Mouse (Mus musculus) leukemia stem cell, adult 10-12 weeks (primary cell): ENCODE data around the gene Shoc2. TPM values are rescaled to one million over a fixed set of nuclear protein-coding genes. Genes with fewer than 3 reads are reported as not detected.

ENCODE experiments used
- polyA plus RNA-seq: library from polyadenylated mRNA; stranded (reverse); fragments of >175 nt; gene quantifications from 2 replicates; pipeline ENCODE4 v1.2.3, GENCODE M21; 2012; ENCODE audit warnings: low replicate concordance

The Shoc2 gene
- 1.3 and 4.0 TPM in 2 replicates for polyA plus RNA-seq

GRCm38 (mm10) chr19:53943802-53944785 is at the start of gene Shoc2, which contains the start of gene Bbip1:
Shoc2 (plus strand) TSS chr19:53944306.
Bbip1 (minus strand) TSS chr19:53944627.

DNA sequence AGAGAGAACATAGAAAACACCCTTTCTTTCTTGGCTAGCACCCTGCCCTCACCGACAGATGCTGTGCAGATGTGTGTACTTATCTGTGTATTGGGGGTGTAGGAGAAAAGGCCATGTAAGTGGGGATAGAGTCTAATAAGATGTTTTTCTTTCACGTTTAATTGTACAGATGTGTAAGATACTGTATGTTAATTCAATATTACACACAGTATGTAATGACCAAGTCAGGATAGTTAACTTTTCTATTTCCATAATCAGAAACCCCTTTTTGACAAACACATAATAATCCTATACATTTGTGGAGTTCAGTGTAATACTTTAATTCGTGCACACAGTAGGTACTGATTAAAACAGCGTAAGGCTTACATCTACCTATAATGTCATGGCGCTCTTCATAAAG is 99.7 kb downstream of the Shoc2 start, which contains the start of gene Adra2a:
Gene Adra2a (plus strand): TSS at position 301 of the 400 bp plus-strand sequence.

Other genes starting within 250 kb of the Shoc2 start
- 8.5 and 9.0 TPM in 2 replicates for gene Pdcd4, start 52.1 kb upstream of the Shoc2 start, polyA plus RNA-seq
- gene Bbip1, start 321 bp downstream of the Shoc2 start, polyA plus RNA-seq = 1.7 and 5.0 TPM in 2 replicates
- 0.24 and 0.32 TPM in 2 replicates for gene Adra2a, start 99.8 kb downstream of the Shoc2 start, polyA plus RNA-seq